Mouse (Mus musculus): ENCODE data around the gene D630039A03Rik. TPM values are rescaled to one million over a fixed set of nuclear protein-coding genes. Genes with fewer than 3 reads are reported as not detected.
A peak's percentile ranks its signal among the peaks of the same experiment; 100 is the strongest.

The D630039A03Rik gene
- polyA plus RNA-seq, 1 experiment = 0.06 TPM

- Histone ChIP-seq H3K4me3 (ENCODE audit: control insufficient read depth, low read depth, low read length) (peak overlapping the region; percentile 24; the same call in 1 of the 2 replicates), H3K27me3 (ENCODE audit: control insufficient read depth, insufficient read depth, low read length) (no peaks in the 10 kb centered on the region), H3K4me1 (ENCODE audit: control insufficient read depth, insufficient read depth, low read length) (peaks cover 17% of the 10 kb centered on the region), H3K27ac (ENCODE audit: control insufficient read depth, insufficient read depth, low read depth, low read length) (no peak overlapping the region), H3K36me3 (ENCODE audit: control insufficient read depth, insufficient read depth, low read length) (no peaks in the 10 kb centered on the region)
- TF ChIP-seq CTCF (IDR thresholded peaks at IDR 0.05; ENCODE audit: control insufficient read depth, insufficient read depth, insufficient replicate concordance, low read depth, low read length) (no peak), POLR2A (IDR thresholded peaks at IDR 0.05; ENCODE audit: control insufficient read depth, low read depth, low read length) (no peak)
Measured at GRCm38 (mm10) chr4:57915216-57915965, 706 bp downstream of the D630039A03Rik start.

- Histone ChIP-seq H3K4me3 (ENCODE audit: control insufficient read depth, low read depth, low read length) (no peak overlapping the region), H3K4me1 (ENCODE audit: control insufficient read depth, insufficient read depth, low read length) (peaks cover 17% of the 10 kb centered on the region), H3K27me3 (ENCODE audit: control insufficient read depth, insufficient read depth, low read length) (no peaks in the 10 kb centered on the region), H3K36me3 (ENCODE audit: control insufficient read depth, insufficient read depth, low read length) (no peaks in the 10 kb centered on the region), H3K27ac (ENCODE audit: control insufficient read depth, insufficient read depth, low read depth, low read length) (no peak overlapping the region)
- no peak for TF ChIP-seq POLR2A (IDR thresholded peaks at IDR 0.05; ENCODE audit: control insufficient read depth, low read depth, low read length)
- TF ChIP-seq CTCF (IDR thresholded peaks at IDR 0.05; ENCODE audit: control insufficient read depth, insufficient read depth, insufficient replicate concordance, low read depth, low read length) = no peak
Measured at GRCm38 (mm10) chr4:57914193-57915190, 1.6 kb downstream of the D630039A03Rik start.

GRCm38 (mm10) chr4:57913021-57913420 is 3.1 kb downstream of the D630039A03Rik start:
- no peak overlapping the region for H3K4me3 ChIP-seq (ENCODE audit: control insufficient read depth, low read depth, low read length)
- H3K4me1 ChIP-seq (ENCODE audit: control insufficient read depth, insufficient read depth, low read length) = peaks cover 17% of the 10 kb centered on the region
- H3K36me3 ChIP-seq (ENCODE audit: control insufficient read depth, insufficient read depth, low read length) = no peaks in the 10 kb centered on the region
- no peak overlapping the region for H3K27ac ChIP-seq (ENCODE audit: control insufficient read depth, insufficient read depth, low read depth, low read length)
- H3K27me3 ChIP-seq (ENCODE audit: control insufficient read depth, insufficient read depth, low read length) = no peaks in the 10 kb centered on the region
- TF ChIP-seq POLR2A (IDR thresholded peaks at IDR 0.05; ENCODE audit: control insufficient read depth, low read depth, low read length) (no peak), CTCF (IDR thresholded peaks at IDR 0.05; ENCODE audit: control insufficient read depth, insufficient read depth, insufficient replicate concordance, low read depth, low read length) (no peak)

GRCm38 (mm10) chr4:57908860-57909259 is 7.2 kb downstream of the D630039A03Rik start:
- no peaks in the 10 kb centered on the region for H3K27me3 ChIP-seq (ENCODE audit: control insufficient read depth, insufficient read depth, low read length)
- H3K4me1 ChIP-seq (ENCODE audit: control insufficient read depth, insufficient read depth, low read length) = no peaks in the 10 kb centered on the region; the same call in 1 of the 2 replicates
- H3K36me3 ChIP-seq (ENCODE audit: control insufficient read depth, insufficient read depth, low read length) = no peaks in the 10 kb centered on the region
- no peak overlapping the region for H3K4me3 ChIP-seq (ENCODE audit: control insufficient read depth, low read depth, low read length)
- H3K27ac ChIP-seq (ENCODE audit: control insufficient read depth, insufficient read depth, low read depth, low read length) = no peak overlapping the region
- TF ChIP-seq POLR2A (IDR thresholded peaks at IDR 0.05; ENCODE audit: control insufficient read depth, low read depth, low read length) = no peak
- no peak for TF ChIP-seq CTCF (IDR thresholded peaks at IDR 0.05; ENCODE audit: control insufficient read depth, insufficient read depth, insufficient replicate concordance, low read depth, low read length)

GRCm38 (mm10) chr4:57906708-57907107 is 9.4 kb downstream of the D630039A03Rik start:
- Histone ChIP-seq H3K27me3 (ENCODE audit: control insufficient read depth, insufficient read depth, low read length) (no peaks in the 10 kb centered on the region), H3K4me1 (ENCODE audit: control insufficient read depth, insufficient read depth, low read length) (no peaks in the 10 kb centered on the region; the same call in none of the 2 replicates), H3K4me3 (ENCODE audit: control insufficient read depth, low read depth, low read length) (no peak overlapping the region), H3K27ac (ENCODE audit: control insufficient read depth, insufficient read depth, low read depth, low read length) (no peak overlapping the region), H3K36me3 (ENCODE audit: control insufficient read depth, insufficient read depth, low read length) (no peaks in the 10 kb centered on the region)
- no peak for TF ChIP-seq POLR2A (IDR thresholded peaks at IDR 0.05; ENCODE audit: control insufficient read depth, low read depth, low read length)

- Histone ChIP-seq H3K4me1 (ENCODE audit: control insufficient read depth, insufficient read depth, low read length) (no peaks in the 10 kb centered on the region; the same call in none of the 2 replicates), H3K27ac (ENCODE audit: control insufficient read depth, insufficient read depth, low read depth, low read length) (no peak overlapping the region), H3K4me3 (ENCODE audit: control insufficient read depth, low read depth, low read length) (no peak overlapping the region), H3K36me3 (ENCODE audit: control insufficient read depth, insufficient read depth, low read length) (no peaks in the 10 kb centered on the region), H3K27me3 (ENCODE audit: control insufficient read depth, insufficient read depth, low read length) (no peaks in the 10 kb centered on the region)
- TF ChIP-seq CTCF (IDR thresholded peaks at IDR 0.05; ENCODE audit: control insufficient read depth, insufficient read depth, insufficient replicate concordance, low read depth, low read length) (no peak), POLR2A (IDR thresholded peaks at IDR 0.05; ENCODE audit: control insufficient read depth, low read depth, low read length) (no peak)
Measured at GRCm38 (mm10) chr4:57904638-57905037, 11.5 kb downstream of the D630039A03Rik start.

- Histone ChIP-seq H3K27me3 (ENCODE audit: control insufficient read depth, insufficient read depth, low read length) (no peaks in the 10 kb centered on the region), H3K27ac (ENCODE audit: control insufficient read depth, insufficient read depth, low read depth, low read length) (no peak overlapping the region), H3K36me3 (ENCODE audit: control insufficient read depth, insufficient read depth, low read length) (no peaks in the 10 kb centered on the region), H3K4me1 (ENCODE audit: control insufficient read depth, insufficient read depth, low read length) (no peaks in the 10 kb centered on the region; the same call in none of the 2 replicates), H3K4me3 (ENCODE audit: control insufficient read depth, low read depth, low read length) (no peak overlapping the region)
- TF ChIP-seq CTCF (IDR thresholded peaks at IDR 0.05; ENCODE audit: control insufficient read depth, insufficient read depth, insufficient replicate concordance, low read depth, low read length) (peak; percentile 81; the same call in 1 of the 2 replicates), POLR2A (IDR thresholded peaks at IDR 0.05; ENCODE audit: control insufficient read depth, low read depth, low read length) (no peak)
Measured at GRCm38 (mm10) chr4:57904211-57904610, 11.9 kb downstream of the D630039A03Rik start.

Measured in testis, adult 2 months (tissue).